Mouse (Mus musculus) liver, adult 2 months (tissue): ENCODE data around the gene Cuedc1. TPM values are rescaled to one million over a fixed set of nuclear protein-coding genes. Genes with fewer than 3 reads are reported as not detected.

Experiments used
- DNase-seq: peaks from one replicate; pipeline ENCODE4 v3.0.0-alpha.2; 2011; ENCODE audit warnings: low read depth, low spot score; ENCODE audit errors: extremely low read depth
- H3K27ac ChIP-seq: fragments of 200-500 bp; replicated peaks from 2 replicates; pipeline ENCODE4 v1.5.1; 2012; ENCODE audit warnings: low read depth, mild to moderate bottlenecking, control low read depth, inconsistent platforms, low read length; ENCODE audit not compliant: insufficient read depth
- H3K27me3 ChIP-seq: fragments of 200-500 bp; 2 replicates; pipeline ENCODE4 v1.6.1; 2012; ENCODE audit warnings: mild to moderate bottlenecking, moderate library complexity, low read length, inconsistent platforms; ENCODE audit not compliant: control insufficient read depth, insufficient read depth
- H3K36me3 ChIP-seq: fragments of 200-500 bp; 2 replicates; pipeline ENCODE4 v1.6.1; 2012; ENCODE audit warnings: low read length, inconsistent platforms; ENCODE audit not compliant: control insufficient read depth, insufficient read depth
- H3K4me1 ChIP-seq: fragments of 200-500 bp; 2 replicates; pipeline ENCODE4 v1.6.1; 2011; ENCODE audit warnings: low read length; ENCODE audit not compliant: control insufficient read depth, insufficient read depth
- H3K4me3 ChIP-seq: fragments of 200-500 bp; 2 replicates; pipeline ENCODE4 v1.5.1; 2011; ENCODE audit warnings: low read depth, mild to moderate bottlenecking, control low read depth, low read length, moderate library complexity; ENCODE audit not compliant: insufficient read depth
- H3K79me2 ChIP-seq: fragments of 200-500 bp; 2 replicates; pipeline ENCODE4 v1.6.1; 2012; ENCODE audit warnings: inconsistent platforms, mild to moderate bottlenecking, low read length, moderate library complexity; ENCODE audit not compliant: control insufficient read depth, insufficient read depth
- H3K9ac ChIP-seq: fragments of 200-500 bp; 2 replicates; pipeline ENCODE4 v1.6.1; 2012; ENCODE audit warnings: low read depth, mild to moderate bottlenecking, control low read depth, inconsistent platforms, low read length
- CTCF ChIP-seq: fragments of 200-500 bp; IDR thresholded peaks from 2 replicates; pipeline ENCODE4 v1.5.1; 2011; ENCODE audit warnings: low read depth, low read length, control low read depth
- POLR2A ChIP-seq: fragments of 200-500 bp; IDR thresholded peaks from 2 replicates; pipeline ENCODE4 v1.6.1; 2011; ENCODE audit warnings: low read length, control low read depth; ENCODE audit not compliant: insufficient read depth; ENCODE audit errors: extremely low read depth
- WGBS: fragments of 180-500 bp; shearing (Covaris S2); methylation state at CpG from one replicate; pipeline ENCODE4 v1.1.7; 2018; 5-methylcytosine and 5-hydroxymethylcytosine counted together
- polyA plus RNA-seq: library from polyadenylated mRNA; depleted of rRNA; stranded (reverse); fragments of >200 nt; gene quantifications from 2 replicates; pipeline ENCODE4 v1.2.3, GENCODE M21; 2012
- total RNA-seq: library from RNA; depleted of rRNA; stranded (reverse); fragments of >200 nt; gene quantifications from 2 replicates; pipeline ENCODE4 v1.2.3, GENCODE M21; 2014

Gene Cuedc1
- total and polyA plus RNA-seq, 2 experiments = 1.5 to 1.7 TPM

- WGBS = 45% methylated on average over 6 of the region's 6 CpGs
- H3K27ac ChIP-seq = no peak overlapping the region
- no peak overlapping the region for H3K4me3 ChIP-seq
Measured at GRCm38 (mm10) chr11:88123731-88124130, 25.9 kb downstream of the Cuedc1 start.

DNA sequence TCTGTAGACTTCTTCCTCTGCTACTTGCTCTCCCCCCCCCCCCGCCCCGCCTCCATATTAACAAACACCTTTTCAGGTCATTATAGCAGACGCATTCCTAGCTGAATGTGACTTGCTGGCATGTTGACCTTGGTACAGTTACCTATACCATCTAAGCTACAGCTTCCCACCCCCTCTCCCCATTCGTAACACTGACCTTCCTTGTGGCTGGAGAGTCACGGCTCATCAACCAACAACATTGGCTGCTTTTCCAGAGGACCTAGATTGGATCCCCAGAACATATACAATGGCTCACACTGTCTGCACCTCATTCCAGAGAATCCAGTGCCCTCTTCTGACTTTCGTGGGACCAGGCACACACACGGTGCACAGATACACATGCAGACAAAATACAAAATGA lies 27.6 kb downstream of the Cuedc1 start:
- Histone ChIP-seq H3K9ac (no peak overlapping the region), H3K36me3 (no peaks in the 10 kb centered on the region), H3K27me3 (no peaks in the 10 kb centered on the region), H3K4me3 (no peak overlapping the region), H3K4me1 (no peaks in the 10 kb centered on the region), H3K27ac (no peak overlapping the region), H3K79me2 (no peaks in the 10 kb centered on the region)
- WGBS = 88% methylated on average over 7 of the region's 7 CpGs
- TF ChIP-seq POLR2A = no peak
- TF ChIP-seq CTCF = no peak
- DNase-seq = no peak

More at GRCm38 (mm10) chr11:88123731-88124130, 25.9 kb downstream of the Cuedc1 start:
- Histone ChIP-seq H3K27me3 (no peaks in the 10 kb centered on the region), H3K79me2 (no peaks in the 10 kb centered on the region), H3K36me3 (no peaks in the 10 kb centered on the region), H3K4me1 (no peaks in the 10 kb centered on the region), H3K9ac (no peak overlapping the region)
- TF ChIP-seq CTCF (no peak), POLR2A (no peak)
- no peak for DNase-seq

DNA sequence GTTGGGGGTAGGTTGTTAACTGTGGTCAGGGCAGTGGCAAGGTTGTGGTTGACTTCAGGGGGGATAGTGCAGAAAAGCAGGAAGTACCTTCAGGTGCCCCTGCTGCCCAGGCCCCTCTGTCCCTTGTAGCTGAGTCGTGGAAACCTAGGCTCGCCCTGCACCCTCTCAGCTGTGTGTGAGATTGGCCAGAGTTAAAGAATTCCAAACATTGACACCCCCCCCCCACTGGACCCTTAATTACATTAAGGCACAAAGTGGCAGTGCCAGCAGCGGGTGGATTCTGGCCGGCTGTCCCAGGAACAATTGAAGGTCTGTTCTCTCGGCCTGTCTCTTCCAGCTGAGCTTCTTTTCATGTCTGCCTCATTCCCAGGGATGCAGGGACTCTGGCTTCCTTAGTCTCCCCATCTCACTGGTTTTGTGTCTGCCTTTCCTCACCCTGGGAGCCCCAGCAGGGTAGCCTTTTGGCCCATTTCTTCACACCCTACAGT lies 28.5 kb downstream of the Cuedc1 start:
- no peak for TF ChIP-seq POLR2A
- TF ChIP-seq CTCF = no peak
- Histone ChIP-seq H3K4me3 (no peak overlapping the region), H3K27me3 (no peaks in the 10 kb centered on the region), H3K4me1 (no peaks in the 10 kb centered on the region), H3K9ac (no peak overlapping the region), H3K79me2 (no peaks in the 10 kb centered on the region), H3K36me3 (no peaks in the 10 kb centered on the region), H3K27ac (no peak overlapping the region)
- no peak for DNase-seq
- WGBS = 87% methylated on average over 5 of the region's 5 CpGs

DNA sequence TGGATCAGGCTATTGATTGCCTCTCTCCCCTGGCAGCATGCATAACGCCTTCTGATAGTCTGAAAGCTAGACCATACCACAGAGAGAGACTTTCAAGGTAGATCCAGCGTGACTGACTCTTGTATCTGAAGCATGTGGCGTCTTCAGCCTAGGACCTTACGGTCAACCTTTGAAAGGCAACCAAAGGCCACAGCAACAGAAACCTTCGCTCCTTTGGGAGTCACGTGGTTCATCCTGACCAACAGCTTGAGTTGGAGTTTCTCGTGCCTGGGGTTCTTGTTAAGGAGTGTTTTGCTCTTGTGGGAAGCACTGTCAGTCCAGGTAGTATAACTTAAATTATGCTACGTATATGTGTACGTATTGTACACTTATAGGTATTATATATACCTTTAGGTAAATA lies 30.6 kb downstream of the Cuedc1 start:
- no peak for DNase-seq
- Histone ChIP-seq H3K9ac (no peak overlapping the region), H3K79me2 (no peaks in the 10 kb centered on the region), H3K27me3 (no peaks in the 10 kb centered on the region), H3K4me1 (no peaks in the 10 kb centered on the region; the same call in 1 of the 2 replicates), H3K36me3 (no peaks in the 10 kb centered on the region), H3K4me3 (no peak overlapping the region), H3K27ac (no peak overlapping the region)
- WGBS = 89% methylated on average over 9 of the region's 9 CpGs
- TF ChIP-seq POLR2A (no peak), CTCF (no peak)

GRCm38 (mm10) chr11:88129281-88129680 lies 31.4 kb downstream of the Cuedc1 start:
- H3K27ac ChIP-seq = no peak overlapping the region
- H3K9ac ChIP-seq = no peak overlapping the region
- TF ChIP-seq POLR2A (no peak), CTCF (no peak)
- no peak overlapping the region for H3K4me3 ChIP-seq
- H3K36me3 ChIP-seq = no peaks in the 10 kb centered on the region
- H3K79me2 ChIP-seq = no peaks in the 10 kb centered on the region
- H3K27me3 ChIP-seq = no peaks in the 10 kb centered on the region
- no peaks in the 10 kb centered on the region; the same call in 1 of the 2 replicates for H3K4me1 ChIP-seq
- 95% methylated on average over 3 of the region's 3 CpGs for WGBS
- DNase-seq = no peak

DNA sequence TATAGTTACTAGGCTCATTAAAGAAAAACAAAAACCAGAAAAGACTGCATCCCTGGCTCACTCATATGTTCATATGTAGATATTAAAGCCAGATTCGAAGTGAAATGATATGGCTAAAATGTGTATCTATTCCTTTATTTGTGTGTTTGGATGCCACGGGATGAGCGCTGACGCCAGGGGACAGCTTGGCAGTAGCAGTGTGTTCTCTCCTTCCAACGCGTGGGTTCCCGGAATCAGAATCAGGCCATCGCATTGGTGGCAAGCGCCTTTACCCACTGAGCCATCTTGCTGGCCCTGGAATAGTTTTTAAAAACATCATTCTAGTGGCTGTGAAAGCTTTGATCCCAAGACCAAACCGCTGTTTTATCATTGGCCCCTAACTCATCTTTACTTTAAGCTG lies 32.1 kb downstream of the Cuedc1 start:
- no peak for DNase-seq
- Histone ChIP-seq H3K9ac (no peak overlapping the region), H3K4me1 (no peaks in the 10 kb centered on the region; the same call in 1 of the 2 replicates), H3K36me3 (no peaks in the 10 kb centered on the region), H3K4me3 (no peak overlapping the region), H3K79me2 (no peaks in the 10 kb centered on the region), H3K27ac (no peak overlapping the region), H3K27me3 (no peaks in the 10 kb centered on the region)
- WGBS = 95% methylated on average over 10 of the region's 10 CpGs
- TF ChIP-seq POLR2A (no peak), CTCF (no peak)
